Mouse (Mus musculus): ENCODE data around the gene Rnase2a. TPM values are rescaled to one million over a fixed set of nuclear protein-coding genes. Genes with fewer than 3 reads are reported as not detected.
"Not testable (repeated sequence)": the region's sequence is repeated elsewhere in the genome, so short reads cannot be mapped to it uniquely, and the experiment has no call there.

The Rnase2a gene
- polyA plus RNA-seq, 1 experiment = 0.43 TPM

DNA sequence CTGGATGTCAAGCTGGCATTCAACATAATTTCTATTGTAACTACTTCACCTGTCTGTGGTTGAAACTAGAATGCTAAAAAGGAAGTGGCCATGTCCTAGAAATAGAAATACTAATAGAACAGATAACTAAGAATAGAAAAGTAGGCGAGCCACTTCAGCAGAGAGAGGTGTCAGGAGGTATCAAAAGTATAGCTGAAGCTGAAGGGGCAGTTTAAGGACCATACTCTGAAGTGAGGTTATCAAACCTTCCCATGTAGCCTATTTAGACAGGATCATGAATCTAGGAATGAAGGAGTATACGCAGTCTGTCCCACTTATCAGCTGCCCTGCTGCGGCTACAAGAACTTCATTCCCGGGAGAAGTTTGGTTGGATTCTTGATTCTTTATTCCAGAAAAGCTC is 9.8 kb upstream of the Rnase2a start:
- H3K79me2 ChIP-seq (ENCODE audit: control insufficient read depth, insufficient read depth) = no peaks in the 10 kb centered on the region
- no peak overlapping the region for H3ac ChIP-seq (ENCODE audit: control insufficient read depth, insufficient read length)
- no peak overlapping the region for H3K4me3 ChIP-seq
- H3K27me3 ChIP-seq (ENCODE audit: control insufficient read depth, insufficient read depth, insufficient read length) = no peaks in the 10 kb centered on the region
- H3K4me2 ChIP-seq (ENCODE audit: low read depth) = no peak overlapping the region
- H3K36me3 ChIP-seq (ENCODE audit: control insufficient read depth, insufficient read depth) = no peaks in the 10 kb centered on the region
- TF ChIP-seq MAX (IDR thresholded peaks at IDR 0.05; ENCODE audit: low read depth) (no peak), TCF3 (IDR thresholded peaks at IDR 0.05; ENCODE audit: insufficient read length, low read depth) (no peak), MYOD1 (IDR thresholded peaks at IDR 0.05; ENCODE audit: control insufficient read depth in 1 of 3, insufficient read length in 2 of 3, low read depth in 2 of 3) (no peak), CEBPB (IDR thresholded peaks at IDR 0.05; ENCODE audit: insufficient read depth, poor library complexity, severe bottlenecking) (no peak), POLR2AphosphoS2 (IDR thresholded peaks at IDR 0.05; ENCODE audit: insufficient read length, low read depth) (no peak), REST (IDR thresholded peaks at IDR 0.05; ENCODE audit: insufficient read depth, insufficient read length) (no peak), MYOG (IDR thresholded peaks at IDR 0.05; ENCODE audit: control insufficient read depth in 1 of 3, insufficient read depth in 1 of 3, insufficient read length in 2 of 3, low read depth in 2 of 3) (no peak), SRF (IDR thresholded peaks at IDR 0.05; ENCODE audit: control insufficient read depth, insufficient read length, low read depth) (no peak), TCF12 (IDR thresholded peaks at IDR 0.05; ENCODE audit: insufficient read depth, poor library complexity, severe bottlenecking) (no peak), POLR2A (IDR thresholded peaks at IDR 0.05; ENCODE audit: insufficient read length, low read depth) (no peak), USF1 (IDR thresholded peaks at IDR 0.05; ENCODE audit: low read depth) (no peak)

DNA sequence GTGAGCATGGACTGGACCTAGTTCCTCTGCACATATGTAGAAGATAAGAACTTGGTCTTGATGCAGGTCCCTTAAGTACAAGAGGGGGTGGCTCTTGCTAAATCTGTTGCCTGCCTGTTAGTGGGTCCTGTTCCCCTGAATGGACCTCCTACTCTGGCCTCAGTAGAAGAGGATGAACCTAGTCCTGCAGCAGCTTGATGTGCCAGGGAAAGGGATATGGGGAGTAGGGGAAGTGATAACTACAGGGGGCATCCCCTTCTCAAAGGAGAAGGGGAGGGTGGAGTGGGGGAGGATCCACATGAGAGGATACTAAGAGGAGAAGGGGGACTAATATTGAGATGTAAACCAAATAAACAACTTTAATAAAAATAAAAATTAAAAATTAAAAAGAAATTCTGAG is 6.5 kb upstream of the Rnase2a start:
- TF ChIP-seq MYOG (IDR thresholded peaks at IDR 0.05; ENCODE audit: control insufficient read depth in 1 of 3, insufficient read depth in 1 of 3, insufficient read length in 2 of 3, low read depth in 2 of 3) (no peak), CEBPB (IDR thresholded peaks at IDR 0.05; ENCODE audit: insufficient read depth, poor library complexity, severe bottlenecking) (no peak), MAX (IDR thresholded peaks at IDR 0.05; ENCODE audit: low read depth) (no peak), E2F4 (IDR thresholded peaks at IDR 0.05; ENCODE audit: insufficient read depth) (no peak), SRF (IDR thresholded peaks at IDR 0.05; ENCODE audit: control insufficient read depth, insufficient read length, low read depth) (no peak), TCF12 (IDR thresholded peaks at IDR 0.05; ENCODE audit: insufficient read depth, poor library complexity, severe bottlenecking) (no peak), MYOD1 (IDR thresholded peaks at IDR 0.05; ENCODE audit: control insufficient read depth in 1 of 3, insufficient read length in 2 of 3, low read depth in 2 of 3) (no peak), TCF3 (IDR thresholded peaks at IDR 0.05; ENCODE audit: insufficient read length, low read depth) (no peak), REST (IDR thresholded peaks at IDR 0.05; ENCODE audit: insufficient read depth, insufficient read length) (no peak), POLR2AphosphoS2 (IDR thresholded peaks at IDR 0.05; ENCODE audit: insufficient read length, low read depth) (no peak), USF1 (IDR thresholded peaks at IDR 0.05; ENCODE audit: low read depth) (no peak), POLR2A (IDR thresholded peaks at IDR 0.05; ENCODE audit: insufficient read length, low read depth) (no peak)
- no peaks in the 10 kb centered on the region for H3K36me3 ChIP-seq (ENCODE audit: control insufficient read depth, insufficient read depth)
- H3ac ChIP-seq (ENCODE audit: control insufficient read depth, insufficient read length) = no peak overlapping the region
- H3K4me2 ChIP-seq (ENCODE audit: low read depth) = no peak overlapping the region
- H3K4me3 ChIP-seq = no peak overlapping the region
- no peaks in the 10 kb centered on the region for H3K27me3 ChIP-seq (ENCODE audit: control insufficient read depth, insufficient read depth, insufficient read length)
- H3K79me2 ChIP-seq (ENCODE audit: control insufficient read depth, insufficient read depth) = no peaks in the 10 kb centered on the region

DNA sequence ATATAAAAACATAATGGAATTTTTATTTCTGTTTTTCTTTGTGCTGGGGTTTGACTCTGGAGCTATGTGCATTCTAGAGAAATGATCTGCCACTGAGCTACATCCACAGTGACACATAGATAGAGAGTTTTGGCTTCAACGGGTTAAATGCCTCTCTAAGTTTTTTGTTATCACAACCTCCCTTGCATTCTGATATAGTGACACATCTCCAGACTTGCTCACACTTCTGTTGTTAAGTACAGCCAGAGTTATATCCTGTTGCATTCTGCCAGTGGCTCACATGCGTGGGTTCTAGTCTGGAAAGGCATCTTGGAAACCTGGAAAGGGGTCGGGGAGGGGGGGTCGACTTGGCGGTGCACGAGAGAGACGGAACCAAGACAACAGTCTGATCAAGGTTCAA is 3.8 kb upstream of the Rnase2a start:
- no peak overlapping the region for H3ac ChIP-seq (ENCODE audit: control insufficient read depth, insufficient read length)
- H3K79me2 ChIP-seq (ENCODE audit: control insufficient read depth, insufficient read depth) = no peaks in the 10 kb centered on the region
- TF ChIP-seq E2F4 (IDR thresholded peaks at IDR 0.05; ENCODE audit: insufficient read depth) (no peak), MYOG (IDR thresholded peaks at IDR 0.05; ENCODE audit: control insufficient read depth in 1 of 3, insufficient read depth in 1 of 3, insufficient read length in 2 of 3, low read depth in 2 of 3) (no peak), MYOD1 (IDR thresholded peaks at IDR 0.05; ENCODE audit: control insufficient read depth in 1 of 3, insufficient read length in 2 of 3, low read depth in 2 of 3) (no peak), USF1 (IDR thresholded peaks at IDR 0.05; ENCODE audit: low read depth) (no peak), POLR2A (IDR thresholded peaks at IDR 0.05; ENCODE audit: insufficient read length, low read depth) (no peak), MAX (IDR thresholded peaks at IDR 0.05; ENCODE audit: low read depth) (no peak), CEBPB (IDR thresholded peaks at IDR 0.05; ENCODE audit: insufficient read depth, poor library complexity, severe bottlenecking) (no peak), SRF (IDR thresholded peaks at IDR 0.05; ENCODE audit: control insufficient read depth, insufficient read length, low read depth) (no peak), REST (IDR thresholded peaks at IDR 0.05; ENCODE audit: insufficient read depth, insufficient read length) (no peak), POLR2AphosphoS2 (IDR thresholded peaks at IDR 0.05; ENCODE audit: insufficient read length, low read depth) (no peak)
- no peak overlapping the region for H3K4me3 ChIP-seq
- H3K27me3 ChIP-seq (ENCODE audit: control insufficient read depth, insufficient read depth, insufficient read length) = no peaks in the 10 kb centered on the region
- H3K4me2 ChIP-seq (ENCODE audit: low read depth) = no peak overlapping the region
- no peaks in the 10 kb centered on the region for H3K36me3 ChIP-seq (ENCODE audit: control insufficient read depth, insufficient read depth)

DNA sequence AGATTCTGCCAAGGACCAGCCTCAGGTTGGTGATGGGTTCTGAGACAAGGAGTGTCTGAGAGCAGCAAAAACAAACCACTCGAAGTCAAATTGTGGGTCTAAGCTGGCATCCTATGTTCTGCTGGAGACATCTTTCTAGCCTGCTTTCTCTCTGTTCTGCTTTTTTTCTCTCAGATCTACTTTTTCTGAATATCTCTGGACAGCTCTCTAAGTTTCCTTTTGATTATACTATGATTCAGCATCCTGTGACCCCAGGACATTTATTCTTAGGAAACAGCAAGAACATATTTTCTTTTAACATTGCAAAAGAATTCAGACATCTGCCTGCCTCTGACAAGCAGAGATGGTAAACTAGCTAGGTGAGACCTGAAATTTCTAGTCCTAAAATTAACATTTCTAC is 2.3 kb downstream of the Rnase2a start:
- no peak for TF ChIP-seq CEBPB (IDR thresholded peaks at IDR 0.05; ENCODE audit: insufficient read depth, poor library complexity, severe bottlenecking)
- TF ChIP-seq USF1 (IDR thresholded peaks at IDR 0.05; ENCODE audit: low read depth) = no peak
- H3K36me3 ChIP-seq (ENCODE audit: control insufficient read depth, insufficient read depth) = no peaks in the 10 kb centered on the region
- H3ac ChIP-seq (ENCODE audit: control insufficient read depth, insufficient read length) = no peak overlapping the region

DNA sequence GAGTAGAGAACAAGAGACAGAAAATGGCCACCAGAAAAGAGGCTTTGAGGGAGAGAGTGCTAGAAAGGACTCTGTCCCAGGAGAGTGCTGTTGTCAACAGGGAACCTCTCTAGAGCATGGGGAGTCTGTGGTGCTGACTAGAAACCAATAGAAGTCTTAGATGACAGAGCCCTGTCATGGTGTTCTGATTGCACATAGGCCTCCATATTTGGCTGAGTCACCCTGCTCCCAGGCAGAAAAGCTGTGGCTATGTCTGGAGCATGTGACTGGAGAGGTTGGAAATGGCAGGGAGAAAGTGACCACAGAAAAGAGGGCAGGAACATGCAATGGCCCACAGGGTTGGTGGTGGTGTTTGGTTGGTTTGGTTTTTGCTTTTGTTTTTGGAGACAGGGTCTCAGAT is 3.7 kb downstream of the Rnase2a start:
- H3K79me2 ChIP-seq (ENCODE audit: control insufficient read depth, insufficient read depth); H3K27me3 ChIP-seq (ENCODE audit: control insufficient read depth, insufficient read depth, insufficient read length); H3K36me3 ChIP-seq (ENCODE audit: control insufficient read depth, insufficient read depth); H3ac ChIP-seq (ENCODE audit: control insufficient read depth, insufficient read length); H3K4me3 ChIP-seq; H3K4me2 ChIP-seq (ENCODE audit: low read depth): not testable (repeated sequence)

More for the DNA sequence above, 2.3 kb downstream of the Rnase2a start:
- Histone ChIP-seq H3K4me2 (ENCODE audit: low read depth) (no peak overlapping the region), H3K27me3 (ENCODE audit: control insufficient read depth, insufficient read depth, insufficient read length) (no peaks in the 10 kb centered on the region), H3K4me3 (no peak overlapping the region), H3K79me2 (ENCODE audit: control insufficient read depth, insufficient read depth) (no peaks in the 10 kb centered on the region)
